Mouse (Mus musculus): ENCODE measurements around the gene Sct.

Sct gene

GRCm38 (mm10) chr7:141299175-141299574 is 20.2 kb upstream of the Sct start:
- no peaks in the 10 kb centered on the region for H3K27me3 ChIP-seq (ENCODE audit: control insufficient read depth, insufficient read depth, low read length, poor library complexity, severe bottlenecking)
- no peaks in the 10 kb centered on the region for H3K36me3 ChIP-seq (ENCODE audit: control insufficient read depth, insufficient read depth, low read length, poor library complexity, severe bottlenecking)
- DNase-seq (ENCODE audit: low read depth, low spot score): no peak

GRCm38 (mm10) chr7:141297926-141298650 is 19.2 kb upstream of the Sct start:
- H3K36me3 ChIP-seq (ENCODE audit: control insufficient read depth, insufficient read depth, low read length, poor library complexity, severe bottlenecking): no peaks in the 10 kb centered on the region
- no peaks in the 10 kb centered on the region for H3K27me3 ChIP-seq (ENCODE audit: control insufficient read depth, insufficient read depth, low read length, poor library complexity, severe bottlenecking)
- no peak for DNase-seq (ENCODE audit: low read depth, low spot score)

- H3K36me3 ChIP-seq (ENCODE audit: control insufficient read depth, insufficient read depth, low read length, poor library complexity, severe bottlenecking): no peaks in the 10 kb centered on the region
- H3K27me3 ChIP-seq (ENCODE audit: control insufficient read depth, insufficient read depth, low read length, poor library complexity, severe bottlenecking): no peaks in the 10 kb centered on the region; the same call in 1 of the 2 replicates
- DNase-seq (ENCODE audit: low read depth, low spot score): no peak
Observed at GRCm38 (mm10) chr7:141294479-141294878, 15.5 kb upstream of the Sct start.

- no peaks in the 10 kb centered on the region; the same call in 1 of the 2 replicates for H3K27me3 ChIP-seq (ENCODE audit: control insufficient read depth, insufficient read depth, low read length, poor library complexity, severe bottlenecking)
- no peaks in the 10 kb centered on the region for H3K36me3 ChIP-seq (ENCODE audit: control insufficient read depth, insufficient read depth, low read length, poor library complexity, severe bottlenecking)
- DNase-seq (ENCODE audit: low read depth, low spot score): no peak
Observed at GRCm38 (mm10) chr7:141293852-141294471, 15.0 kb upstream of the Sct start.

DNA sequence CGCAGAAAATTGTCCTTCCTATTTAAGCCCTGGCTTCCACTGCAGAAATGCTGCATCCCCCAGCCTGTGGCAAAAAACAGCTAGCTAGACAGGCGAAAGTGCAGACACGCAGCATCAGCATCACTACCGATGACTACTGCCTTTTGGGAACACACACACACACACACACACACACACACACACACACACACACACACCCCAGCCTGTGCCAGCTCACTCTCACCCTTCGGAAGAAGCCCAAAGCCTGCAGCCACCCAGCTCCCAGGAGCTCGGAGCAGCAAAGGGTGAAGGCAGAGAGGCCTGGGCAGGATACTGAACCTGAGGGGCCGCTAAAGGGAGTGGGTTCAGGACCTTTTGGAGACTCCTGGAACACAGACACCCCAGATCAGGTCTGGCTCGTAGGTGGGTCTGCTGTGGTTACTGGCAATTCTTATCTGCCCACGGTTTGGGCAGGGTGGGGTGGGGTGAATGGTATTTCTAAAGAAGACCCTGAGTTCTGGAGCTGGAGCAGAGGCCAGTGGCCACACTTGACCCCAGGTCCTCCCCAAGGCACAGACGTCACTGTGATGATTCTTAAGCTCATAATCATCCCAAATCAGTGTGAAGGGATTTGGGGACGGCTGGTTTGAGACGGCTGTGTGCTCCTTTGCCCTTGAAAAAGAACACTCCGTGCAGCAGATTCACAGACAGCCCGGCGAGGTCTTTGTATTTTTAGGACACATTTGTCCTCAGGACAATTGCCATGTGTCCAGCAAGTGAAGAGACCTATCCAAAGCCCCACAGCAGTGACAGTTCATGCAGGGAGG is 13.9 kb upstream of the Sct start:
- H3K36me3 ChIP-seq (ENCODE audit: control insufficient read depth, insufficient read depth, low read length, poor library complexity, severe bottlenecking): no peaks in the 10 kb centered on the region
- no peak for DNase-seq (ENCODE audit: low read depth, low spot score)
- no peaks in the 10 kb centered on the region; the same call in 1 of the 2 replicates for H3K27me3 ChIP-seq (ENCODE audit: control insufficient read depth, insufficient read depth, low read length, poor library complexity, severe bottlenecking)

DNA sequence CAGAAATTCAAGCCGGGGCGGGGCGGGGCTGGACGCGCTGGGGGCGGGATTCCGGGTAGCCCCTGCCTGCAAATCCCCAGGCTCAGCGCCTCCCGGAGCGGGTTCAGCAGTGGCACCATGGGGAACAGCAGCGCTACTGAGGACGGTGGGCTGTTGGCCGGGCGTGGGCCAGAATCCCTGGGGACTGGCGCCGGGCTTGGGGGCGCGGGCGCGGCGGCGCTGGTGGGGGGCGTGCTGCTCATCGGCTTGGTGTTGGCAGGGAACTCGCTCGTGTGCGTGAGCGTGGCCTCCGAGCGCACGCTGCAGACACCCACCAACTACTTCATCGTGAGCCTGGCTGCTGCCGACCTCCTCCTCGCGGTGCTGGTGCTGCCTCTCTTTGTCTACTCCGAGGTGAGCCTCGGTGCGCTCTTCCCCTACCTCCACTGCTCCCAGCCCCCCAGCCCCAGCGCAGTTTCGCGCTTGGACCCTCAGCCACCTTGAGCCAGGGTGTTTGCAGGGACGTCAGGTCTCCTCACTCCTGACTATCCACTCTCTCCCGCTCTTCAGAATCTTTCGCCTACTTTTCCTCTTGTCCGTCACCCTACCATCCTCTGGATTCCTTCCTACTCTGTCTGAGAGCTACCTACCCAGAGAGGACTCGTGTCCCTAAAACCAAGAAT is 13.1 kb upstream of the Sct start, which contains the start of gene Drd4:
Gene Drd4 (plus strand): TSS at position 86 of the 662 bp plus-strand sequence.
- DNase-seq (ENCODE audit: low read depth, low spot score): no peak
- Histone ChIP-seq H3K27me3 (ENCODE audit: control insufficient read depth, insufficient read depth, low read length, poor library complexity, severe bottlenecking) (no peaks in the 10 kb centered on the region; the same call in 1 of the 2 replicates), H3K36me3 (ENCODE audit: control insufficient read depth, insufficient read depth, low read length, poor library complexity, severe bottlenecking) (no peaks in the 10 kb centered on the region)

GRCm38 (mm10) chr7:141288042-141288441 is 9.1 kb upstream of the Sct start:
- no peaks in the 10 kb centered on the region; the same call in 1 of the 2 replicates for H3K27me3 ChIP-seq (ENCODE audit: control insufficient read depth, insufficient read depth, low read length, poor library complexity, severe bottlenecking)
- no peak for DNase-seq (ENCODE audit: low read depth, low spot score)
- no peaks in the 10 kb centered on the region for H3K36me3 ChIP-seq (ENCODE audit: control insufficient read depth, insufficient read depth, low read length, poor library complexity, severe bottlenecking)

DNA sequence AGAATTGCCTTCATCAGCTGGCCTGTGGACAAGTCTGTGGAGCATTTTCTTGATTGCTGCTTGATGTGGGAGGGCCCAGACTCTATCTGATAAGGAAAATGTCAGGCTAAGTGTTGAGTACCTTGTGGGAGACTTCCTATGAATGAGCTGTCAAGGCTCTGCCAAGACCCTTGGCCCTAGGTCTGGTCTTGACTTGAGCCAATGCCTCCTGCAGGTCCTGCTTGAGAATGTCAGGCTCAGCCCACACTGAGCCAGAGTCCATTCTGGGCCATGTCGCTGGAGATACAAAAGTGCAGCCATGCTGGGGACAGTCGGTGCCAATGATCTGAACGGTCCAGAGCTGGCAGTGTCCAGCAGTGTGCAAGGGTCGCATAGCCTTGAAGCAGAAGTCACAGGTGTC is 3.8 kb upstream of the Sct start:
- no peaks in the 10 kb centered on the region for H3K27me3 ChIP-seq (ENCODE audit: control insufficient read depth, insufficient read depth, low read length, poor library complexity, severe bottlenecking)
- no peak for DNase-seq (ENCODE audit: low read depth, low spot score)
- H3K36me3 ChIP-seq (ENCODE audit: control insufficient read depth, insufficient read depth, low read length, poor library complexity, severe bottlenecking): no peaks in the 10 kb centered on the region

DNA sequence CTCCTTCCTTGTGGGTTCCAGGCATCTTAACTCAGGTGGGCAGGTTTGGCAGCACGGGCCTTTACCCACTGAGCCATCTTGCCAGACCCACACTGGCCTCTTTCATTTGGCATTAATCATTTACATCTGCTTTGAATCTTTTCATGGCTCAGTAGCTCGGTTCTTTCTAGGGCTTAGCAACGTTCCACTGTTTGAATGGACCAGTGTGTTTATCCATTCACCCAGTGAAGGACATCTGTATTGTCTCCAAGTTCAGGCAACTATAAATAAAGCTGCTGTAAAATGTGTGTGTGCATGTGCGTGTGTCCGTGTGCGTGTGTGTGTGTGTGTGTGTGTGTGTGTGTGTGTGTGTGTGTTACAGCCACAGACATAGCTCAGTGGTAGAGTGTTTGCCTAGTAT is 2.5 kb upstream of the Sct start:
- no peaks in the 10 kb centered on the region for H3K27me3 ChIP-seq (ENCODE audit: control insufficient read depth, insufficient read depth, low read length, poor library complexity, severe bottlenecking)
- no peaks in the 10 kb centered on the region for H3K36me3 ChIP-seq (ENCODE audit: control insufficient read depth, insufficient read depth, low read length, poor library complexity, severe bottlenecking)
- no peak for DNase-seq (ENCODE audit: low read depth, low spot score)

- Histone ChIP-seq H3K36me3 (ENCODE audit: control insufficient read depth, insufficient read depth, low read length, poor library complexity, severe bottlenecking) (no peaks in the 10 kb centered on the region), H3K27me3 (ENCODE audit: control insufficient read depth, insufficient read depth, low read length, poor library complexity, severe bottlenecking) (no peaks in the 10 kb centered on the region)
- no peak for DNase-seq (ENCODE audit: low read depth, low spot score)
Observed at GRCm38 (mm10) chr7:141277701-141278678, 943 bp downstream of the Sct start.

GRCm38 (mm10) chr7:141276546-141276945 is 2.4 kb downstream of the Sct start, which contains the start of gene Cdhr5:
Cdhr5 (minus strand) TSS chr7:141276786.
- no peaks in the 10 kb centered on the region for H3K27me3 ChIP-seq (ENCODE audit: control insufficient read depth, insufficient read depth, low read length, poor library complexity, severe bottlenecking)
- no peaks in the 10 kb centered on the region for H3K36me3 ChIP-seq (ENCODE audit: control insufficient read depth, insufficient read depth, low read length, poor library complexity, severe bottlenecking)
- peak; percentile 69 for DNase-seq (ENCODE audit: low read depth, low spot score)

DNA sequence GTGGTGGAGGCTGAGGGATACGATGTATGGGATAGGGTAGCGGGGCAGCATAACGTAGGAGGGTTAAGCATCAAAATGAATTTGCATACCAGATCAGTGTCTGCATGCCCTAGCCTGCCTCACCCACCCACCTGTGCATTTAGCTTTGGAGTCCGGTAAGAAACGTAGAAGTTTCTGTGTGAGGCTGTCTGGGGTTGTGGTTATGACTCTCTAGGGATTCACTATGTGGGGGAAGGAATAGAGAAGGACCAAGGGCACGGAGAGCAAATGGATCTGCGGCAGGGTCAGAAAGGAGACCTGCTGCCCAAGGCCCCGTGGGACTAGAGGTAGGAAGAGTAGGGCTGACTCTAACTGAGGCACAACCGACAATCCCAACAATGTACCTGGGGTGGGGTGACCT is 3.6 kb downstream of the Sct start:
- peak; percentile 38 for DNase-seq (ENCODE audit: low read depth, low spot score)
- H3K27me3 ChIP-seq (ENCODE audit: control insufficient read depth, insufficient read depth, low read length, poor library complexity, severe bottlenecking): no peaks in the 10 kb centered on the region
- no peaks in the 10 kb centered on the region for H3K36me3 ChIP-seq (ENCODE audit: control insufficient read depth, insufficient read depth, low read length, poor library complexity, severe bottlenecking)

- H3K36me3 ChIP-seq (ENCODE audit: control insufficient read depth, insufficient read depth, low read length, poor library complexity, severe bottlenecking): no peaks in the 10 kb centered on the region
- no peaks in the 10 kb centered on the region for H3K27me3 ChIP-seq (ENCODE audit: control insufficient read depth, insufficient read depth, low read length, poor library complexity, severe bottlenecking)
- DNase-seq (ENCODE audit: low read depth, low spot score): no peak
Observed at GRCm38 (mm10) chr7:141270631-141271030, 8.3 kb downstream of the Sct start.

DNA sequence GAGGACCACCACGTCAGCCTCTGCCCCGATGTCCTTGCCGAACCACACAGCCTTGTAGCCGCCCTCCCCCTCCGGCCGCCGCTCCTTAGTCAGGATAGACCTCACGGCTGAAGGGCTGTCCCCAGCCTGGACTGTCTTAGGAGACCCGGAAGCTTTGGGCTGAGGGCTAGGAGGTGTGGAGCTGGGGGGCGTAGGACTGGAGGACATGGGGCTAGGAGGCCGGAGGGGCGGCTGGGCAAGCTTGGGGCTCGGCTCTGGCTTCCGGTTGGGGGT is 9.7 kb downstream of the Sct start:
- no peaks in the 10 kb centered on the region for H3K36me3 ChIP-seq (ENCODE audit: control insufficient read depth, insufficient read depth, low read length, poor library complexity, severe bottlenecking)
- no peaks in the 10 kb centered on the region for H3K27me3 ChIP-seq (ENCODE audit: control insufficient read depth, insufficient read depth, low read length, poor library complexity, severe bottlenecking)
- DNase-seq (ENCODE audit: low read depth, low spot score): no peak
